Mouse (Mus musculus) ES-Bruce4 (cell line): ENCODE results near the gene Ost4.

Source experiments
- CTCF ChIP-seq: IDR thresholded peaks from one replicate; pipeline ENCODE4 v1.8.1; 2011; ENCODE audit warnings: low read depth, low read length
- POLR2A ChIP-seq: IDR thresholded peaks from one replicate; pipeline ENCODE4 v1.8.1; 2011; ENCODE audit warnings: low read length; ENCODE audit not compliant: insufficient read depth

- TF ChIP-seq CTCF (no peak), POLR2A (no peak)
These were observed 10.5 kb upstream of the Ost4 start for GRCm38 (mm10) chr5:30917891-30918670.
